Mouse (Mus musculus) lung, postnatal 0 days (tissue): ENCODE results near the gene 4931428L18Rik.
A peak's percentile ranks its signal among the peaks of the same experiment; 100 is the strongest.

ENCODE experiments used
- CTCF ChIP-seq: IDR thresholded peaks from 2 replicates; pipeline ENCODE4 v1.5.1; 2016; ENCODE audit warnings: antibody characterized with exemption, mild to moderate bottlenecking
- EP300 ChIP-seq: IDR thresholded peaks from 2 replicates; pipeline ENCODE4 v1.6.1; 2016; ENCODE audit warnings: antibody characterized with exemption, mild to moderate bottlenecking, control low read depth

- TF ChIP-seq EP300 (peak; percentile 78), CTCF (no peak)
Measured at GRCm38 (mm10) chr1:31094792-31095191, 127.7 kb downstream of the 4931428L18Rik start.
